Mouse (Mus musculus) intestine, embryonic 15.5 days (tissue): ENCODE measurements at regions not wholly inside any gene's neighbourhood (a gene's known extent, or its start where the extent isn't known, plus 50 kb on each side); places are given as distances from the start of the nearest gene placed in this dataset.

Experiments used
- ATAC-seq: fragments of 200-750 bp; cut with Nextera tagmentation; 2 replicates; pipeline ENCODE4 v1.8.0; 2017; ENCODE audit warnings: moderate TSS enrichment, moderate library complexity
- H3K27ac ChIP-seq: fragments of 300-500 bp; sonication (generic); 2 replicates; pipeline ENCODE4 v1.5.1; 2015; ENCODE audit warnings: mild to moderate bottlenecking, inconsistent platforms
- H3K27me3 ChIP-seq: fragments of 300-500 bp; sonication (generic); replicated peaks from 2 replicates; pipeline ENCODE4 v1.6.1; 2015; ENCODE audit warnings: inconsistent platforms
- H3K36me3 ChIP-seq: fragments of 300-500 bp; sonication (generic); 2 replicates; pipeline ENCODE4 v1.6.1; 2015; ENCODE audit warnings: inconsistent platforms
- H3K4me1 ChIP-seq: fragments of 300-500 bp; sonication (generic); replicated peaks from 2 replicates; pipeline ENCODE4 v1.6.1; 2015; ENCODE audit warnings: inconsistent platforms
- H3K4me2 ChIP-seq: fragments of 300-500 bp; sonication (generic); replicated peaks from 2 replicates; pipeline ENCODE4 v1.6.1; 2015; ENCODE audit warnings: mild to moderate bottlenecking, inconsistent platforms
- H3K4me3 ChIP-seq: fragments of 300-500 bp; sonication (generic); replicated peaks from 2 replicates; pipeline ENCODE4 v1.5.1; 2015; ENCODE audit warnings: inconsistent platforms
- H3K9ac ChIP-seq: fragments of 300-500 bp; sonication (generic); 2 replicates; pipeline ENCODE4 v1.6.1; 2015; ENCODE audit warnings: inconsistent platforms
- H3K9me3 ChIP-seq: fragments of 300-500 bp; sonication (generic); 2 replicates; pipeline ENCODE4 v1.6.1; 2016; ENCODE audit warnings: inconsistent platforms
- WGBS: fragments of 180-500 bp; shearing (Covaris S2); methylation state at CpG from one replicate; pipeline ENCODE4 v1.1.7; 2015; 5-methylcytosine and 5-hydroxymethylcytosine counted together

- Histone ChIP-seq H3K27ac (no peak overlapping the region), H3K36me3 (no peaks in the 10 kb centered on the region), H3K4me1 (0 out of 2 replicates have a peak, but pooled peaks cover 4% of the 10 kb centered on the region), H3K9ac (no peak overlapping the region), H3K9me3 (no peaks in the 10 kb centered on the region), H3K27me3 (0 out of 2 replicates have a peak, but pooled peaks cover 3% of the 10 kb centered on the region), H3K4me3 (no peak overlapping the region), H3K4me2 (no peak overlapping the region)
- ATAC-seq: no peak
- 47% methylated on average over 7 of the region's 7 CpGs for WGBS
Measured at GRCm38 (mm10) chr12:106676566-106676965, 666.5 kb downstream of the Vrk1 start.

DNA sequence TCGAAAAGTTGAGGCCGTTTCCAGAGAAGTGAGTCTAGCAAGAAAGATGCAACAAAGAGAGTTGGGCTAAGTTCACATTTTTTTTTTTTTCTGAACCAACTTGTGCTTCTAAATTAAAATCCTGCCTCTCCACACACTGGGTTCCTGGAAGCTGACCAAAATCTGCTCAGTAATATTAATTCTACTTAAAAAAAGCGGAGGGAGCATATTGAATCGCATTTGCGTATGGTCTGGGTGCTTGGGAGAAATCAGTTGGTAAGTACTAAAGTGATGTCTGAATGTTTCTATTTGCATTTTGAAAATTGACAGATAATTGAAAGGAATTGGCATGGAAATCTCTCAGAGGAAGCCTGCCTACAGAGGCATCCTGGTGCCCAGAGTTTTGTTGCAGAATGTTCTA, 676.0 kb downstream of the Vrk1 start:
- Histone ChIP-seq H3K9me3 (no peaks in the 10 kb centered on the region), H3K4me3 (no peak overlapping the region), H3K36me3 (no peaks in the 10 kb centered on the region), H3K4me2 (no peak overlapping the region), H3K9ac (no peak overlapping the region), H3K27ac (no peak overlapping the region), H3K4me1 (no peaks in the 10 kb centered on the region), H3K27me3 (no peaks in the 10 kb centered on the region)
- ATAC-seq: no peak
- WGBS: 85% methylated on average over 5 of the region's 5 CpGs

- Histone ChIP-seq H3K4me3 (no peak overlapping the region), H3K9me3 (no peaks in the 10 kb centered on the region), H3K4me2 (no peak overlapping the region), H3K9ac (no peak overlapping the region), H3K4me1 (no peaks in the 10 kb centered on the region), H3K36me3 (no peaks in the 10 kb centered on the region), H3K27me3 (no peaks in the 10 kb centered on the region), H3K27ac (no peak overlapping the region)
- ATAC-seq: no peak
- 28% methylated on average over 12 of the region's 12 CpGs for whole genome bisulfite sequencing
Measured at GRCm38 (mm10) chr12:106687751-106688150, 677.7 kb downstream of the Vrk1 start.

GRCm38 (mm10) chr12:106688156-106688740, 678.2 kb downstream of the Vrk1 start:
- Histone ChIP-seq H3K36me3 (no peaks in the 10 kb centered on the region), H3K4me1 (no peaks in the 10 kb centered on the region), H3K4me2 (no peak overlapping the region), H3K9me3 (no peaks in the 10 kb centered on the region), H3K4me3 (no peak overlapping the region), H3K27me3 (no peaks in the 10 kb centered on the region), H3K27ac (no peak overlapping the region), H3K9ac (no peak overlapping the region)
- ATAC-seq: no peak
- 80% methylated on average over 17 of the region's 17 CpGs for WGBS

GRCm38 (mm10) chr12:106702958-106703357, 692.9 kb downstream of the Vrk1 start:
- no peak overlapping the region for H3K9ac ChIP-seq
- WGBS: 89% methylated on average over 5 of the region's 5 CpGs
- no peaks in the 10 kb centered on the region for H3K4me1 ChIP-seq
- H3K4me3 ChIP-seq: no peak overlapping the region
- H3K27ac ChIP-seq: no peak overlapping the region
- H3K27me3 ChIP-seq: no peaks in the 10 kb centered on the region
- no peaks in the 10 kb centered on the region for H3K9me3 ChIP-seq
- H3K4me2 ChIP-seq: no peak overlapping the region
- H3K36me3 ChIP-seq: no peaks in the 10 kb centered on the region
- ATAC-seq: no peak

GRCm38 (mm10) chr12:106721271-106722009, 711.4 kb downstream of the Vrk1 start:
- Histone ChIP-seq H3K9me3 (no peaks in the 10 kb centered on the region), H3K4me2 (no peak overlapping the region), H3K4me1 (no peaks in the 10 kb centered on the region), H3K36me3 (no peaks in the 10 kb centered on the region), H3K27me3 (no peaks in the 10 kb centered on the region), H3K4me3 (no peak overlapping the region), H3K27ac (no peak overlapping the region), H3K9ac (no peak overlapping the region)
- WGBS: 55% methylated on average over 9 of the region's 9 CpGs
- ATAC-seq: no peak

GRCm38 (mm10) chr12:106722010-106722362, 712.0 kb downstream of the Vrk1 start:
- Histone ChIP-seq H3K4me2 (no peak overlapping the region), H3K9me3 (no peaks in the 10 kb centered on the region), H3K4me3 (no peak overlapping the region), H3K4me1 (no peaks in the 10 kb centered on the region), H3K27ac (no peak overlapping the region), H3K9ac (no peak overlapping the region), H3K36me3 (no peaks in the 10 kb centered on the region), H3K27me3 (no peaks in the 10 kb centered on the region)
- ATAC-seq: no peak
- 70% methylated on average over 2 of the region's 2 CpGs for WGBS

DNA sequence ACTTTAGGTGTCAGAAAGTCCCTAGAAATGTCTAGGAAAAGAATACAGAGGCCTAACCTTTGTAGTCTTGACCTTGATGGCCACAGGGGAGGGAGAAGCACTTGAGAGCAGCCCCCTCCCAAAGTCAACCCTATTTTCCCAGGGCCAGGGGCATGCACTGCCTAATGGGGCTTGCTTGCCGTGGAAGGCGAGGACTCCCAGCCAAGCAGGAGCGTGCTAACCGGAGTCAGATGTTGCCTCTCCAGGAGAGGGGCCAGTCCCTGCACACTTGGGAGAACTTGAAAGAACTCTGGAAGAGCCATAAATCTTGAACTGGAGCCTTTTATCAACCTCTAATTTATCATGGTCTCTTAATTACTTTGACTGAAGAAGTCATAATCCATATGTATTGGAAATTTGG, 712.7 kb downstream of the Vrk1 start:
- ATAC-seq: no peak
- Histone ChIP-seq H3K4me1 (no peaks in the 10 kb centered on the region), H3K9ac (no peak overlapping the region), H3K4me3 (no peak overlapping the region), H3K36me3 (no peaks in the 10 kb centered on the region), H3K9me3 (no peaks in the 10 kb centered on the region), H3K27ac (no peak overlapping the region), H3K4me2 (no peak overlapping the region), H3K27me3 (no peaks in the 10 kb centered on the region)
- WGBS: 78% methylated on average over 4 of the region's 4 CpGs

- no peaks in the 10 kb centered on the region for H3K27me3 ChIP-seq
- H3K36me3 ChIP-seq: no peaks in the 10 kb centered on the region
- H3K4me1 ChIP-seq: no peaks in the 10 kb centered on the region
- no peak overlapping the region for H3K9ac ChIP-seq
- no peak for ATAC-seq
- WGBS: 89% methylated on average over 8 of the region's 8 CpGs
- H3K9me3 ChIP-seq: no peaks in the 10 kb centered on the region
- H3K4me2 ChIP-seq: no peak overlapping the region
- H3K4me3 ChIP-seq: no peak overlapping the region
- no peak overlapping the region for H3K27ac ChIP-seq
Measured at GRCm38 (mm10) chr12:106726920-106727319, 716.9 kb downstream of the Vrk1 start.

DNA sequence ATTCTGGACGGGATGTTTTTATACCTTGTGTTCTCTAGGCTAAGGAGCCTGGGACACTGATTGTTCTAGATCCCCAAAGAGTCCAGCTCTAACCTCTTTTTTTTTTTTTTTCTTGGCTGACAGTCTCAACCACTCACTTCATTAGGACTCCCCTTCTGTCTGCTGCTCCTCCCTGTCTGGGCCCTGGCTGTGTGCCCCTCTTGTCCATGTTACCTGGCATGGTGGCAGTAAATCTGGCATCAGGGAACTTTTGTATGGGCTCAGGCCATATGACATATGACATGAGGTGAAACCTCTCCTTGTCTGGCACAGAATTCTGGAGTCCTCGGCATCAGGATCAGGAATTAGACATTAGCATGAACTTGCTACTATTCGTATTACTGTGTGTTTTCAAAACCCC, 717.5 kb downstream of the Vrk1 start:
- no peaks in the 10 kb centered on the region for H3K9me3 ChIP-seq
- H3K4me1 ChIP-seq: no peaks in the 10 kb centered on the region
- H3K9ac ChIP-seq: no peak overlapping the region
- no peaks in the 10 kb centered on the region for H3K36me3 ChIP-seq
- H3K27ac ChIP-seq: no peak overlapping the region
- 92% methylated on average over 3 of the region's 3 CpGs for WGBS
- no peak overlapping the region for H3K4me3 ChIP-seq
- no peaks in the 10 kb centered on the region for H3K27me3 ChIP-seq
- H3K4me2 ChIP-seq: no peak overlapping the region
- no peak for ATAC-seq

DNA sequence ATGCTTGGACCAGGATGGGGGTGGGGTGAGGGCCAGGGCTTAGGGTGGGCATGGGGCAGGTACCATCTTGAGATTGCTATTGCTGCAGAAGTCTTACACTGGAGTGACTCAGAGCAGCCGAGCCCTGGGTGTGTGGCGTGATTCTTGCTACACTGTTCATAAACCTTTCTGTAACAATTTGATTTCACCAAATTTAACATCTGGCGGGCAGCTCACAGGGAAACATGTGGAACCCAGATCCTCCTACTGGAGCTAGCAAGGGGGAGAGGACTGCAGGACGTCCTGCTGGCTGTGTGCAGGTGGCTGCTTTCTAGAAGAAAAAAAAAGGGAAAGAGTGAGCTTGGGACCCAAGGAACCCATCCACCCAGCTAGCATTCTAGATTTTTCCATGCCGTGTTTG, 719.7 kb downstream of the Vrk1 start:
- Histone ChIP-seq H3K4me1 (no peaks in the 10 kb centered on the region), H3K9me3 (no peaks in the 10 kb centered on the region), H3K9ac (no peak overlapping the region), H3K27me3 (no peaks in the 10 kb centered on the region), H3K27ac (no peak overlapping the region), H3K36me3 (no peaks in the 10 kb centered on the region), H3K4me3 (no peak overlapping the region), H3K4me2 (no peak overlapping the region)
- WGBS: 77% methylated on average over 5 of the region's 5 CpGs
- ATAC-seq: no peak

DNA sequence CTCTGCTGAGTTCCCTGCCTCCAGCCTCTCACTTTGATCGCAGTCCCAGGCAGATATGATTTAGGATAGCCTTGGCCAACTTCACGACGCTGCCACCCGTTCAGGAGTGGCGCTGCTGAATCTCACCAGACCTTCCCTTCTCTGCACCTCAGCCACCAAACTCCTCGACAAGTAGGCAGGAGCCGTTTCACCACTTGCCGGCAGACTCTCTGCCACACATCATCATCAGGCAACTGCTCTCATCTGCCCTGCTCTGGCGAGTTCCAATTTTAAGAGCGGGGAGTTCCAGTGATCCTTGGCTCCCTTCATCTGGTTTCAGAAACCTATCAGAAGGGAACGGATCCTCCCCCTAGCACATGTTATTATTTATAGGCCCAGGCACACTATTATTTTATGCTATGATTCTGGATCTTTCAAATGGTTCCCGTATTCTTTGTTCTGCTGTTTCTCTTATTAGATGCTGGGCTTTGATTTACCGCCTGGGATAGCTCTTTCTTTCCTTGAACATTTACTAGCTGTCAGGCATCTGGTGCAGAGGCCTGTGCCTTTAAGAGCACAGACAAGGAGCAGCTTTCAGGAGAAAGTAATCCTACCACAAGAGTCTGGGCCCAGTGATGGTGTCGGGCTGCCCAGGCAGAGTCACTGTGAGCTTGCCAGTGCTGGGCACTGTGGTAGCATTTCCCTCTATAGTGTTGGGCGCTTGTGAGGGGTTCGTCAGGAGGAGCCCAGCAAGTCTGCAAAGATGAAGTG, 722.3 kb downstream of the Vrk1 start:
- ATAC-seq: no peak
- H3K36me3 ChIP-seq: no peaks in the 10 kb centered on the region
- H3K4me3 ChIP-seq: no peak overlapping the region
- H3K4me2 ChIP-seq: no peak overlapping the region
- no peaks in the 10 kb centered on the region for H3K4me1 ChIP-seq
- H3K9ac ChIP-seq: no peak overlapping the region
- H3K27ac ChIP-seq: no peak overlapping the region
- 57% methylated on average over 16 of the region's 16 CpGs for WGBS
- H3K9me3 ChIP-seq: no peaks in the 10 kb centered on the region
- no peaks in the 10 kb centered on the region for H3K27me3 ChIP-seq

DNA sequence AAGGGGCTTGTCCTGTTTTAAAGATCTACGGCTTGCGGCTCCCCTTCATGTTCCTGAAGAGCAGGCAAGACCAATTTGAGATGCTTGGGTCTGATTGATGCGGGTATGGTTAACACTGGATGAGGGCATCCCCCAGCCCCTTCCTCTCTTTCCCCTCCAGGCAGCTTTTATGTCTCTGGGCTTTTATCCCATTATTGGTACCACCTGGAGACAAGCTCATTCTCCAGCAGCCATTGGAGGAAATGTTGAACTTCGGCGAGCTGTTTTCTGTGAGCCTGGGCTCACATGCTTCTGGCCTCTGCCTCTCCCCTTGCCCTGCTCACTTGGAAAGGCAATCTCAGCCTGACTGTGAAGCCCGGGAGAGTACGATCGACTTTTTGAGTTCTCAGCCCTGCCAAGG, 738.7 kb downstream of the Vrk1 start:
- no peak for ATAC-seq
- H3K4me2 ChIP-seq: no peak overlapping the region

More for the DNA sequence above, 738.7 kb downstream of the Vrk1 start:
- Histone ChIP-seq H3K9me3 (no peaks in the 10 kb centered on the region), H3K4me3 (no peak overlapping the region), H3K9ac (no peak overlapping the region), H3K36me3 (no peaks in the 10 kb centered on the region), H3K27ac (no peak overlapping the region), H3K27me3 (no peaks in the 10 kb centered on the region), H3K4me1 (no peaks in the 10 kb centered on the region)
- WGBS: 87% methylated on average over 8 of the region's 8 CpGs
